Mouse (Mus musculus) spleen, adult 2 months (tissue): ENCODE data around the gene Tor1a.

Source experiments
- CTCF ChIP-seq: fragments of 200-500 bp; IDR thresholded peaks from 2 replicates; pipeline ENCODE4 v1.5.1; 2011; ENCODE audit warnings: mild to moderate bottlenecking, inconsistent platforms; ENCODE audit not compliant: insufficient read depth, insufficient read length, insufficient replicate concordance; ENCODE audit errors: extremely low read depth
- POLR2A ChIP-seq: fragments of 200-500 bp; IDR thresholded peaks from 2 replicates; pipeline ENCODE4 v1.6.1; 2011; ENCODE audit warnings: low read depth, low read length, inconsistent platforms

DNA sequence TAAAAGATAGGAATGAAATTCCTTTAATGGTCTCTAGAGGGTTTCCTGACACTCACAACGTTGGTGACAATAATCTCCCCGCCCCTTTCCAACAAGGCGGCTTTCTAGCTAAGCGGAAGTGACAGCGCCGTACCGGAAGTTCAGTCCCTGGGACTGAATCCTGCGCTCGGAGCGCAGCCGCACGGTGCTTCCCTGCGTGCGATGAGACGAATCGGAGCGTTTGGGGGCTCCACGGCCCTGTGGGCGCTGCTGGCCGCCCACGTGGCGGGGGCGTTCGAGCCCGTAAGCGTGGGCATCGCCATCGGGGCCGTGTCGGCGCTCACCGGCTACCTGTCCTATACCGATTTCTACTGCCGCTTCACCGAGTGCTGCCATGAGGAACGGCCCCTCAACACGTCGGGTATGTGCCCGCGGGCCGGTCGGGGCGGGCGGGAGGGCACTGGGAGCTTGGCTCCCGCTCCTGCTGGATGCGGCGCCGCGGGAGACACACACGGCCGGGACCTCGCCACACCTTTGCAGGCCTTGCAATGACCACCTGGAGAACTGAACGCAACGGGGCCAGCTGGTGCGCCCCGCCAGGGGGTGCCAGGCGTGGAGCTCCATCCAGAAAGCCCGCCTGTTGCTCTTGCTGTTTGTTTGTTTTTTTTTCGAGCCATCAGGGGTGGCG is 14.8 kb downstream of the Tor1a start, which contains the start of gene Tor1b:
- TF ChIP-seq CTCF = peak; percentile 2; the same call in 1 of the 2 replicates
- TF ChIP-seq POLR2A = peak; percentile 97
